27 mouse cellular contexts compared by ENCODE assay signal in the genomic region with DNA sequence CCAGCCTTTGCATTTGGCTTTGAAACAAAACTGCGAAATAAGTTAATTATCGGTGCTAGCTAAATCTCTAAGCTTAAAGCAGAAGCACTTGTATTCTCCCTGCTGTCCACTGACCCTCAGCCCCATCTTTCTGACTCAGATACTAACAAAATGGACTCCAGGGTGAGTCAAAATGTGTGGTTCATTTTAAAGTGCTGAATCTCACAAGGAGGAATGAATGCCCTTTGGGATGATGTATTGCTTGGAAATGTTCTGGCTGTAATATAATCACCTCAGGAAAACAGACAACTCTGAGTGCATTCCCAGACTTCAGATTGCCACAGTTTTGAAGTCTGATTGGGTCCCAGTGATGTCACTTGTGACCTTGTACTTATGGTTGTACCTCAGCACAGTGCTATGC.
"Had no signal": no experiment of that assay in that cellular context is flagged by ENCODE, and none has a peak within 500 bp of the region (broad histone marks: within the 10 kb centered on the region; RNA-seq: fewer than 3 reads in every experiment).

No protein-coding gene starts in this region.

- H3K9ac ChIP-seq: heart, embryonic 13.5 days; heart, embryonic 15.5 days; hindbrain, embryonic 13.5 days; hindbrain, embryonic 15.5 days; kidney, embryonic 15.5 days; limb, embryonic 12.5 days; liver, embryonic 13.5 days; liver, embryonic 15.5 days had no signal

- H3K36me3 ChIP-seq: heart, embryonic 13.5 days; heart, embryonic 15.5 days; hindbrain, embryonic 13.5 days; hindbrain, embryonic 15.5 days; kidney, embryonic 15.5 days; limb, embryonic 10.5 days; limb, embryonic 12.5 days; liver, embryonic 13.5 days; liver, embryonic 15.5 days had no signal

- H3K4me3 ChIP-seq: heart, adult 2 months; heart, embryonic 13.5 days; heart, embryonic 15.5 days; hindbrain, embryonic 13.5 days; hindbrain, embryonic 15.5 days; kidney, embryonic 15.5 days; limb, embryonic 10.5 days; limb, embryonic 12.5 days; liver, embryonic 13.5 days; liver, embryonic 15.5 days had no signal

- DNase-seq: gastrocnemius, postnatal 14 days; gastrocnemius, postnatal 36 days; heart, adult 2 months; heart, postnatal 14 days; heart, postnatal 36 days; kidney, adult 11 months; kidney, adult 2 months; kidney, adult 9 months; kidney, postnatal 14 days; kidney, postnatal 36 days; layer of hippocampus, adult 9-11 months; layer of hippocampus, postnatal 36 days; liver; liver, embryonic 13.5 days had no signal

- H3K27me3 ChIP-seq: heart, embryonic 13.5 days; heart, embryonic 15.5 days; hindbrain, embryonic 13.5 days; hindbrain, embryonic 15.5 days; kidney, embryonic 15.5 days; limb, embryonic 12.5 days; liver, embryonic 13.5 days; liver, embryonic 15.5 days had no signal

- H3K4me2 ChIP-seq: heart, embryonic 11.5 days; heart, embryonic 13.5 days; heart, embryonic 15.5 days; hindbrain, embryonic 13.5 days; hindbrain, embryonic 15.5 days; kidney, embryonic 15.5 days; limb, embryonic 12.5 days; liver, embryonic 11.5 days; liver, embryonic 13.5 days; liver, embryonic 15.5 days had no signal

- H3K4me1 ChIP-seq: liver, embryonic 13.5 days; liver, embryonic 15.5 days had no signal

- H3K9me3 ChIP-seq: heart, embryonic 13.5 days; heart, embryonic 15.5 days; hindbrain, embryonic 13.5 days; hindbrain, embryonic 15.5 days; kidney, embryonic 15.5 days; limb, embryonic 10.5 days; limb, embryonic 12.5 days; liver, embryonic 13.5 days; liver, embryonic 15.5 days had no signal

- H3K27ac ChIP-seq: heart, adult 2 months; heart, embryonic 13.5 days; heart, embryonic 15.5 days; hindbrain, embryonic 15.5 days; hindbrain, postnatal 0 days; kidney, embryonic 15.5 days; kidney, postnatal 0 days; limb, embryonic 10.5 days; limb, embryonic 12.5 days; liver, embryonic 13.5 days; liver, embryonic 15.5 days had no signal

- ATAC-seq: hindbrain, postnatal 0 days; intestine, embryonic 16.5 days had no signal
